Mouse (Mus musculus): Measurements from ENCODE around the gene Lbx2. TPM values are rescaled to one million over a fixed set of nuclear protein-coding genes. Genes with fewer than 3 reads are reported as not detected.

Gene Lbx2
- polyA plus RNA-seq, 2 experiments: 0.46 TPM; not detected in 1

DNA sequence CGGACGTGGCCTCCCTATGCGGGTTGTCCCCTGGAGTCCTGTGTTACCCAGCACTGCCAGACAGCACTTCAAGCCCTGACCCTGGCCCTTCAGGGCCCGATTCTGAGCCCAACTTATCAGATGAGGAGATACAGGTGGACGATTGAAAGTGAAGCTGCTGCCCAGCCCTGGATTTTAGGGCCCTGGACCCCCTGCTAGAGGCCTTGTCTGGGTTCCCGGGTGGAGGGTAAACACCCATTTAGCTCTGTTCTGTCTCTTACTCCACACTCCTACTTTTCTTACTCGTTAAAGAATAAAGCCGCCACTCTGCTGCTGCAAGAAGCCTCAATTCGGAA lies 1.7 kb downstream of the Lbx2 start:
- Histone ChIP-seq H3K27me3 (ENCODE audit: control insufficient read depth, insufficient read depth, low read length) (peaks cover 65% of the 10 kb centered on the region), H3K4me1 (replicated peaks; ENCODE audit: control insufficient read depth in 2 of 2, insufficient read depth in 2 of 2, low read length in 1 of 2) (no peaks in the 10 kb centered on the region; a peak in 1 of 4 replicates), H3K9ac (replicated peaks) (no peak overlapping the region), H3K4me2 (ENCODE audit: low read depth) (peak overlapping the region; percentile 16), H3K27ac (no peak overlapping the region), H3K4me3 (ENCODE audit: insufficient read depth in 1 of 2, low read depth in 2 of 2, low read length in 2 of 2) (0 out of 4 replicates have a peak overlapping the region, but pooled peaks of 1 of the 2 experiments have one; percentile 4), H3K36me3 (replicated peaks; ENCODE audit: control insufficient read depth, insufficient read depth, low read depth) (no peaks in the 10 kb centered on the region), H3K9me3 (ENCODE audit: control insufficient read depth, low read length) (no peaks in the 10 kb centered on the region)
- TF ChIP-seq CTCF (IDR thresholded peaks at IDR 0.05; ENCODE audit: low read depth) (no peak), EP300 (IDR thresholded peaks at IDR 0.05; ENCODE audit: low read depth) (no peak)
- no peak for DNase-seq (ENCODE audit: low read depth in 3 of 3, low spot score in 3 of 3)
- 13% methylated on average over 9 of the region's 9 CpGs for WGBS (ENCODE audit: insufficient replicate concordance)
- no peak for ATAC-seq (ENCODE audit: insufficient read depth)

DNA sequence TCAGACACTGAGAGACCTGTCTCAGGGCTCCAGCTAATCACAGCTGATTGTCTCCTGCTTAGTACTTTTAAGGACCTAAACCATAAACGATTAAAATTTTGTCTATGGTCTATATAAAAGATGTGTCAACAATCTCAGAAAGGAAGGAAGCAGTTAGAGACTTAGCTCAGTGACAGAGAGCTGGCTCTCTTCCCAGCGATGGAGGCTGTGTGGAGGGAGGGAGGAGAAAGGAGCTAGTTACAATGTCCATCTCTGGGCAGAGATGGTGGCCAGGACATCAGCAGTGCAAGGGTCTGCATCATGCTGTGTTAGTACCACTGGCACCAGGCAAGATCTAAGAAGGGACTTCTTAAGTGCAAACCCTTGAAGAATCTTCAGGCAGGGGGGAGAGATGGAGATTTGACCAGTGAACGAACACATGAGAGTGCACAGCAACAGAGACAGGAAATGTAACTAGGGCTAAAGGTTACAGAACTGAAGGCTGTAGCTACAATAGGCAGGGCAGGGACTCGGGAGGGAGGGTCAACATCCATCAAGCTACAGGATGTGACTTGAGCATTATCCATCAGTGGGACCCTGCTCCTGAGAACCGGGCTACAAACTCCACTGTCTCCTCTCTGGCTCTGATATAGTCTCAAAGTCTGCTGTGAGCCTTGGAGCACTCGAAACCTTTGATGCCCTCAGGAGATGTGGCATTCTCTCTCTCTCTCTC lies 6.4 kb downstream of the Lbx2 start:
- TF ChIP-seq CTCF (IDR thresholded peaks at IDR 0.05; ENCODE audit: low read depth): no peak
- TF ChIP-seq EP300 (IDR thresholded peaks at IDR 0.05; ENCODE audit: low read depth): no peak
- Histone ChIP-seq H3K36me3 (replicated peaks; ENCODE audit: control insufficient read depth, insufficient read depth, low read depth) (no peaks in the 10 kb centered on the region), H3K27me3 (ENCODE audit: control insufficient read depth, insufficient read depth, low read length) (peaks cover 24% of the 10 kb centered on the region), H3K4me2 (ENCODE audit: low read depth) (no peak overlapping the region), H3K9me3 (ENCODE audit: control insufficient read depth, low read length) (no peaks in the 10 kb centered on the region; the same call in 1 of the 2 replicates), H3K27ac (no peak overlapping the region), H3K9ac (replicated peaks) (no peak overlapping the region), H3K4me3 (ENCODE audit: insufficient read depth in 1 of 2, low read depth in 2 of 2, low read length in 2 of 2) (no peak overlapping the region), H3K4me1 (replicated peaks; ENCODE audit: control insufficient read depth in 2 of 2, insufficient read depth in 2 of 2, low read length in 1 of 2) (no peaks in the 10 kb centered on the region; a peak in 1 of 4 replicates)
- WGBS (ENCODE audit: insufficient replicate concordance): 13% methylated on average over 6 of the region's 6 CpGs
- no peak for DNase-seq (ENCODE audit: low read depth in 3 of 3, low spot score in 3 of 3)
- no peak for ATAC-seq (ENCODE audit: insufficient read depth)

GRCm38 (mm10) chr6:83095968-83096367 lies 9.8 kb downstream of the Lbx2 start:
- Histone ChIP-seq H3K27ac (no peak overlapping the region), H3K4me2 (ENCODE audit: low read depth) (no peak overlapping the region), H3K27me3 (ENCODE audit: control insufficient read depth, insufficient read depth, low read length) (peaks cover 3% of the 10 kb centered on the region; the same call in 1 of the 2 replicates), H3K4me1 (replicated peaks; ENCODE audit: control insufficient read depth in 2 of 2, insufficient read depth in 2 of 2, low read length in 1 of 2) (no peaks in the 10 kb centered on the region; a peak in 2 of 4 replicates), H3K9ac (replicated peaks) (no peak overlapping the region), H3K36me3 (replicated peaks; ENCODE audit: control insufficient read depth, insufficient read depth, low read depth) (no peaks in the 10 kb centered on the region), H3K9me3 (ENCODE audit: control insufficient read depth, low read length) (no peaks in the 10 kb centered on the region; the same call in 1 of the 2 replicates), H3K4me3 (ENCODE audit: insufficient read depth in 1 of 2, low read depth in 2 of 2, low read length in 2 of 2) (no peak overlapping the region)
- 38% methylated on average over 6 of the region's 6 CpGs for WGBS (ENCODE audit: insufficient replicate concordance)
- TF ChIP-seq EP300 (IDR thresholded peaks at IDR 0.05; ENCODE audit: low read depth): no peak
- no peak for TF ChIP-seq CTCF (IDR thresholded peaks at IDR 0.05; ENCODE audit: low read depth)
- no peak for ATAC-seq (ENCODE audit: insufficient read depth)
- DNase-seq (ENCODE audit: low read depth in 3 of 3, low spot score in 3 of 3): no peak

DNA sequence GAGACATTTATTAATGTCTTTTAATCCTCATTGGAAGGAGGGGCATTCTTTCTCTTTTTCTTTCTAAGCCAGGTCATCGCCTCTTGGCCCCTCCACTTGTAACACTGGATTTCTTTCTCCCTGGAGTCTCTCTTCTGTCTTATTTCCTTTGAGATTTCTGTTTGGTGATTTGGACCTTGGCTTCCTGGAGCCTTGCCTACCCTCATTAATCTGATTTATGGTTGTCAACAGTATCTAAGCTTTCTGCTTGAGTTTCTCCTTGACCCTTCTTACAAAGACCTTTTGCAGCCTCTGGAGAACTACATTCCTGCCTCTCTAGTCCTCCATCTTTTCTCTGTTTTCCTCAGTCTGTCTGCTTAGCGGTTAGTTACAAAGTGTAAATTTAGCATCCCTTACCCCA lies 12.2 kb downstream of the Lbx2 start:
- DNase-seq (ENCODE audit: low read depth in 3 of 3, low spot score in 3 of 3) (no peak), ATAC-seq (ENCODE audit: insufficient read depth) (no peak)
- Histone ChIP-seq H3K27me3 (ENCODE audit: control insufficient read depth, insufficient read depth, low read length) (no peaks in the 10 kb centered on the region), H3K4me1 (replicated peaks; ENCODE audit: control insufficient read depth in 2 of 2, insufficient read depth in 2 of 2, low read length in 1 of 2) (peaks cover 8% of the 10 kb centered on the region in 2 experiments), H3K9ac (replicated peaks) (no peak overlapping the region), H3K36me3 (replicated peaks; ENCODE audit: control insufficient read depth, insufficient read depth, low read depth) (no peaks in the 10 kb centered on the region), H3K27ac (no peak overlapping the region), H3K4me2 (ENCODE audit: low read depth) (no peak overlapping the region), H3K9me3 (ENCODE audit: control insufficient read depth, low read length) (no peaks in the 10 kb centered on the region; the same call in 1 of the 2 replicates), H3K4me3 (ENCODE audit: insufficient read depth in 1 of 2, low read depth in 2 of 2, low read length in 2 of 2) (no peak overlapping the region)
- TF ChIP-seq CTCF (IDR thresholded peaks at IDR 0.05; ENCODE audit: low read depth): no peak
- TF ChIP-seq EP300 (IDR thresholded peaks at IDR 0.05; ENCODE audit: low read depth): no peak
- 65% methylated on average over 2 of the region's 2 CpGs for whole genome bisulfite sequencing (ENCODE audit: insufficient replicate concordance)

DNA sequence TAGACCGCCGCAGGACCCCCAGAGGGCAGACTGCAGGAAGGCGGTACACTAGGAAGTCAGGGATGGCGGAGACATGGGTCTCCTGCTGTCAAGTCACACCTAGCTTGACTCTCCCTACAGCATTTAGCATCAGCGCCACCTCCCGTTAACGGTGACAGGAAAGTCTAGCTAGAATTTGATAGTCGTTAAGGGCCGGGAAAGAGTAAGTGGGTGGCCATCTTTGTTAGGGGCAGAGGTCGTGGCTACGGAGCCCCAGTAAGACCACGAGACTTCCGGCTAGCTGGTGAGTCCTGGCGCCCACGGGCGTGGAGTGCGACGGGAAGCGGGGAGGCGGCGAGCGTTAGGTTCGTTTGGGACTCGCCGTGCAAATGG lies 15.1 kb downstream of the Lbx2 start, which contains the start of the genes Ccdc142 and Gm42688:
Ccdc142 (plus strand) TSS at position 286 of the 372 bp plus-strand sequence.
Gm42688 (plus strand) TSS at position 302 of the 372 bp plus-strand sequence.
- TF ChIP-seq CTCF (IDR thresholded peaks at IDR 0.05; ENCODE audit: low read depth) (peak; percentile 87), EP300 (IDR thresholded peaks at IDR 0.05; ENCODE audit: low read depth) (no peak)
- Histone ChIP-seq H3K36me3 (replicated peaks; ENCODE audit: control insufficient read depth, insufficient read depth, low read depth) (no peaks in the 10 kb centered on the region), H3K4me3 (ENCODE audit: insufficient read depth in 1 of 2, low read depth in 2 of 2, low read length in 2 of 2) (peak within 1 kb of the TSS; percentile 63 to 81), H3K27ac (peak within 1 kb of the TSS; percentile 60), H3K9me3 (ENCODE audit: control insufficient read depth, low read length) (no peaks in the 10 kb centered on the region), H3K4me1 (replicated peaks; ENCODE audit: control insufficient read depth in 2 of 2, insufficient read depth in 2 of 2, low read length in 1 of 2) (peaks cover 8% of the 10 kb centered on the region in 2 experiments), H3K9ac (replicated peaks) (peak within 1 kb of the TSS; percentile 86), H3K27me3 (ENCODE audit: control insufficient read depth, insufficient read depth, low read length) (no peaks in the 10 kb centered on the region), H3K4me2 (ENCODE audit: low read depth) (peak within 1 kb of the TSS; percentile 93)
- WGBS (ENCODE audit: insufficient replicate concordance): under 1% methylated on average over 25 of the region's 25 CpGs
- ATAC-seq (ENCODE audit: insufficient read depth) (peak; percentile 83), DNase-seq (ENCODE audit: low read depth in 3 of 3, low spot score in 3 of 3) (peak; percentile 84 to 91 (median 86))
